Mouse (Mus musculus) stomach, embryonic 15.5 days (tissue): ENCODE results near the gene Arid4b. TPM values are rescaled to one million over a fixed set of nuclear protein-coding genes. Genes with fewer than 3 reads are reported as not detected.

Source experiments
- ATAC-seq: fragments of 200-750 bp; cut with Nextera tagmentation; 2 replicates; pipeline ENCODE4 v1.8.0; 2017; ENCODE audit warnings: low read depth, moderate number of reproducible peaks, moderate TSS enrichment; ENCODE audit not compliant: insufficient read depth, low FRiP score
- H3K27ac ChIP-seq: fragments of 300-500 bp; sonication (generic); 2 replicates; pipeline ENCODE4 v1.5.1; 2015; ENCODE audit warnings: mild to moderate bottlenecking, inconsistent platforms
- H3K27me3 ChIP-seq: fragments of 300-500 bp; sonication (generic); replicated peaks from 2 replicates; pipeline ENCODE4 v1.6.1; 2015; ENCODE audit warnings: inconsistent platforms
- H3K36me3 ChIP-seq: fragments of 300-500 bp; sonication (generic); 2 replicates; pipeline ENCODE4 v1.6.1; 2015; ENCODE audit warnings: inconsistent platforms
- H3K4me1 ChIP-seq: fragments of 300-500 bp; sonication (generic); 2 replicates; pipeline ENCODE4 v1.6.1; 2015; ENCODE audit warnings: inconsistent platforms
- H3K4me2 ChIP-seq: fragments of 300-500 bp; sonication (generic); 2 replicates; pipeline ENCODE4 v1.6.1; 2015; ENCODE audit warnings: mild to moderate bottlenecking, inconsistent platforms
- H3K4me3 ChIP-seq: fragments of 300-500 bp; sonication (generic); replicated peaks from 2 replicates; pipeline ENCODE4 v1.5.1; 2015; ENCODE audit warnings: inconsistent platforms
- H3K9ac ChIP-seq: fragments of 300-500 bp; sonication (generic); 2 replicates; pipeline ENCODE4 v1.6.1; 2015; ENCODE audit warnings: inconsistent platforms
- H3K9me3 ChIP-seq: fragments of 300-500 bp; sonication (generic); 2 replicates; pipeline ENCODE4 v1.6.1; 2016; ENCODE audit warnings: inconsistent platforms
- WGBS: fragments of 180-500 bp; shearing (Covaris S2); methylation state at CpG from one replicate; pipeline ENCODE4 v1.1.7; 2015; 5-methylcytosine and 5-hydroxymethylcytosine counted together
- polyA plus RNA-seq: library from polyadenylated mRNA; unstranded; fragments of >200 nt; fragmentation: Nextera tagmentation; extraction: Ambion mirVana; gene quantifications from 2 replicates; pipeline ENCODE4 v1.2.1, GENCODE M21; 2015

Arid4b gene
- polyA plus RNA-seq, 1 experiment from 2014 or later = 61.6 TPM

- peak; percentile 16 for ATAC-seq
- Histone ChIP-seq H3K36me3 (no peaks in the 10 kb centered on the region; the same call in 1 of the 2 replicates), H3K9ac (peak overlapping the region; percentile 94), H3K27ac (peak overlapping the region; percentile 99), H3K4me2 (peak overlapping the region; percentile 64), H3K27me3 (no peaks in the 10 kb centered on the region), H3K9me3 (no peaks in the 10 kb centered on the region), H3K4me1 (0 out of 2 replicates have a peak, but pooled peaks cover 3% of the 10 kb centered on the region), H3K4me3 (peak overlapping the region; percentile 99)
- 0% methylated on average over 25 of the region's 31 CpGs for WGBS
Measured at GRCm38 (mm10) chr13:14063942-14064271, 875 bp downstream of the Arid4b start.

- no peaks in the 10 kb centered on the region for H3K9me3 ChIP-seq
- WGBS = 1% methylated on average over 57 of the region's 65 CpGs
- no peak for ATAC-seq
Measured at GRCm38 (mm10) chr13:14064341-14065027, 1.5 kb downstream of the Arid4b start.

GRCm38 (mm10) chr13:14065028-14065380 lies 2.0 kb downstream of the Arid4b start:
- no peak for ATAC-seq
- Histone ChIP-seq H3K9ac (peak overlapping the region; percentile 94; the same call in 1 of the 2 replicates), H3K4me2 (peak overlapping the region; percentile 64), H3K4me1 (0 out of 2 replicates have a peak, but pooled peaks cover 3% of the 10 kb centered on the region), H3K4me3 (peak overlapping the region; percentile 99), H3K36me3 (no peaks in the 10 kb centered on the region), H3K27ac (peak overlapping the region; percentile 99; the same call in 1 of the 2 replicates), H3K27me3 (no peaks in the 10 kb centered on the region), H3K9me3 (no peaks in the 10 kb centered on the region)
- 14% methylated on average over 9 of the region's 9 CpGs for WGBS

More at GRCm38 (mm10) chr13:14064341-14065027, 1.5 kb downstream of the Arid4b start:
- H3K9ac ChIP-seq = peak overlapping the region; percentile 94
- no peaks in the 10 kb centered on the region for H3K36me3 ChIP-seq
- peak overlapping the region; percentile 99 for H3K27ac ChIP-seq
- H3K4me2 ChIP-seq = peak overlapping the region; percentile 64
- H3K4me1 ChIP-seq = 0 out of 2 replicates have a peak, but pooled peaks cover 3% of the 10 kb centered on the region
- H3K27me3 ChIP-seq = no peaks in the 10 kb centered on the region
- H3K4me3 ChIP-seq = peak overlapping the region; percentile 99

- Histone ChIP-seq H3K9me3 (no peaks in the 10 kb centered on the region), H3K9ac (no peak overlapping the region), H3K4me1 (0 out of 2 replicates have a peak, but pooled peaks cover 3% of the 10 kb centered on the region), H3K36me3 (no peaks in the 10 kb centered on the region), H3K4me3 (no peak overlapping the region), H3K27ac (no peak overlapping the region), H3K27me3 (no peaks in the 10 kb centered on the region), H3K4me2 (no peak overlapping the region)
- WGBS = 74% methylated on average over 1 of the region's 1 CpGs
- ATAC-seq = no peak
Measured at GRCm38 (mm10) chr13:14065701-14066100, 2.7 kb downstream of the Arid4b start.

GRCm38 (mm10) chr13:14068035-14068434 lies 5.0 kb downstream of the Arid4b start:
- no peaks in the 10 kb centered on the region for H3K36me3 ChIP-seq
- no peak for ATAC-seq
- no peaks in the 10 kb centered on the region for H3K9me3 ChIP-seq
- no peaks in the 10 kb centered on the region for H3K27me3 ChIP-seq
- no peak overlapping the region for H3K9ac ChIP-seq
- H3K4me2 ChIP-seq = no peak overlapping the region
- no peak overlapping the region for H3K27ac ChIP-seq
- H3K4me3 ChIP-seq = no peak overlapping the region
- 0 out of 2 replicates have a peak, but pooled peaks cover 3% of the 10 kb centered on the region for H3K4me1 ChIP-seq

- H3K27me3 ChIP-seq = no peaks in the 10 kb centered on the region
- H3K9ac ChIP-seq = no peak overlapping the region
- no peak for ATAC-seq
- 0 out of 2 replicates have a peak, but pooled peaks cover 3% of the 10 kb centered on the region for H3K4me1 ChIP-seq
- H3K4me2 ChIP-seq = no peak overlapping the region
- no peaks in the 10 kb centered on the region for H3K36me3 ChIP-seq
- 100% methylated on average over 1 of the region's 1 CpGs for WGBS
- H3K27ac ChIP-seq = no peak overlapping the region
- no peak overlapping the region for H3K4me3 ChIP-seq
- H3K9me3 ChIP-seq = no peaks in the 10 kb centered on the region
Measured at GRCm38 (mm10) chr13:14069291-14069690, 6.3 kb downstream of the Arid4b start.

GRCm38 (mm10) chr13:14074371-14074770 lies 11.3 kb downstream of the Arid4b start:
- no peak for ATAC-seq
- 90% methylated on average over 1 of the region's 1 CpGs for WGBS

GRCm38 (mm10) chr13:14075326-14075725 lies 12.3 kb downstream of the Arid4b start:
- H3K4me3 ChIP-seq = no peak overlapping the region
- 82% methylated on average over 1 of the region's 1 CpGs for WGBS
- no peaks in the 10 kb centered on the region for H3K36me3 ChIP-seq
- no peaks in the 10 kb centered on the region for H3K9me3 ChIP-seq
- no peak overlapping the region for H3K9ac ChIP-seq
- H3K4me1 ChIP-seq = no peaks in the 10 kb centered on the region
- H3K27me3 ChIP-seq = no peaks in the 10 kb centered on the region
- ATAC-seq = no peak
- H3K27ac ChIP-seq = no peak overlapping the region
- H3K4me2 ChIP-seq = no peak overlapping the region

More at GRCm38 (mm10) chr13:14074371-14074770, 11.3 kb downstream of the Arid4b start:
- no peak overlapping the region for H3K4me3 ChIP-seq
- no peak overlapping the region for H3K9ac ChIP-seq
- no peak overlapping the region for H3K27ac ChIP-seq
- no peak overlapping the region for H3K4me2 ChIP-seq
- H3K4me1 ChIP-seq = no peaks in the 10 kb centered on the region
- H3K9me3 ChIP-seq = no peaks in the 10 kb centered on the region
- no peaks in the 10 kb centered on the region for H3K27me3 ChIP-seq
- H3K36me3 ChIP-seq = no peaks in the 10 kb centered on the region

- WGBS = 83% methylated on average over 1 of the region's 1 CpGs
- H3K36me3 ChIP-seq = no peaks in the 10 kb centered on the region
- H3K27me3 ChIP-seq = no peaks in the 10 kb centered on the region
- no peak overlapping the region for H3K9ac ChIP-seq
- ATAC-seq = no peak
- no peaks in the 10 kb centered on the region for H3K4me1 ChIP-seq
- no peak overlapping the region for H3K4me3 ChIP-seq
- no peak overlapping the region for H3K4me2 ChIP-seq
- H3K27ac ChIP-seq = no peak overlapping the region
- H3K9me3 ChIP-seq = no peaks in the 10 kb centered on the region
Measured at GRCm38 (mm10) chr13:14088669-14089068, 25.6 kb downstream of the Arid4b start.

GRCm38 (mm10) chr13:14103026-14103425 lies 40.0 kb downstream of the Arid4b start:
- no peaks in the 10 kb centered on the region for H3K27me3 ChIP-seq
- H3K4me1 ChIP-seq = no peaks in the 10 kb centered on the region
- no peak overlapping the region for H3K4me2 ChIP-seq
- H3K27ac ChIP-seq = no peak overlapping the region
- 57% methylated on average over 1 of the region's 1 CpGs for WGBS
- H3K9ac ChIP-seq = no peak overlapping the region
- H3K9me3 ChIP-seq = no peaks in the 10 kb centered on the region
- no peak for ATAC-seq
- H3K36me3 ChIP-seq = no peaks in the 10 kb centered on the region
- H3K4me3 ChIP-seq = no peak overlapping the region

- Histone ChIP-seq H3K36me3 (no peaks in the 10 kb centered on the region), H3K4me3 (no peak overlapping the region), H3K4me2 (no peak overlapping the region), H3K9ac (no peak overlapping the region), H3K4me1 (no peaks in the 10 kb centered on the region), H3K27me3 (no peaks in the 10 kb centered on the region), H3K27ac (no peak overlapping the region), H3K9me3 (no peaks in the 10 kb centered on the region)
- 78% methylated on average over 2 of the region's 2 CpGs for WGBS
- ATAC-seq = no peak
Measured at GRCm38 (mm10) chr13:14110154-14110873, 47.3 kb downstream of the Arid4b start.

- ATAC-seq = no peak
- H3K4me1 ChIP-seq = no peaks in the 10 kb centered on the region
- no peaks in the 10 kb centered on the region for H3K36me3 ChIP-seq
- H3K4me2 ChIP-seq = no peak overlapping the region
- H3K27me3 ChIP-seq = no peaks in the 10 kb centered on the region
- no peaks in the 10 kb centered on the region for H3K9me3 ChIP-seq
- no peak overlapping the region for H3K9ac ChIP-seq
- H3K4me3 ChIP-seq = no peak overlapping the region
- 40% methylated on average over 1 of the region's 1 CpGs for WGBS
- H3K27ac ChIP-seq = no peak overlapping the region
Measured at GRCm38 (mm10) chr13:14111146-14111545, 48.1 kb downstream of the Arid4b start.
